Mouse (Mus musculus) gastrocnemius, postnatal 10 days (tissue): ENCODE results near the gene Zgrf1. TPM values are rescaled to one million over a fixed set of nuclear protein-coding genes. Genes with fewer than 3 reads are reported as not detected.

Source experiments
- DNase-seq: peaks from one replicate; pipeline ENCODE4 v3.0.0; 2021; ENCODE audit warnings: mixed read lengths
- total RNA-seq, 2 experiments: library from RNA; stranded (reverse); gene quantifications; 2 replicates each; pipeline ENCODE4 v1.2.3; 2021

The Zgrf1 gene
- total RNA-seq, 2 experiments from 2014 or later = 2.4 to 3.5 TPM

DNA sequence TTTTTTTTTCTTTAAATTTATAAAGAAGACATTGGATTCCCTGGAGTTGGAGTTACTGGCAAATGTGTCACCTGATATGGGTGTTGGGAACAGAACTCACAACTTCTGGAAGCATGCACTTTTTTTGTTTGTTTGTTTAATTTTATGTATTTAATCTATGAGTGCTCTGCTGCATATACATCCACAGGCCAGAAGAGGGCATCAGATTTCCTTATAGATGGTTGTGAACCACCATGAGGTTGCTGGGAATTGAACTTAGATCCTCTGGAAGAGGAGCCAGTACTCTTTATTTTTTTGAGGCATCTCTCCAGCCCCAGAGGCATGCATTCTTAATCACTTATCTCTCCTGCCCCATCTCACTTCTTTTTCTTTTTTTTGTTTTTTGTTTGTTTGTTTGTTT, 4.9 kb downstream of the Zgrf1 start:
- DNase-seq = no peak

DNA sequence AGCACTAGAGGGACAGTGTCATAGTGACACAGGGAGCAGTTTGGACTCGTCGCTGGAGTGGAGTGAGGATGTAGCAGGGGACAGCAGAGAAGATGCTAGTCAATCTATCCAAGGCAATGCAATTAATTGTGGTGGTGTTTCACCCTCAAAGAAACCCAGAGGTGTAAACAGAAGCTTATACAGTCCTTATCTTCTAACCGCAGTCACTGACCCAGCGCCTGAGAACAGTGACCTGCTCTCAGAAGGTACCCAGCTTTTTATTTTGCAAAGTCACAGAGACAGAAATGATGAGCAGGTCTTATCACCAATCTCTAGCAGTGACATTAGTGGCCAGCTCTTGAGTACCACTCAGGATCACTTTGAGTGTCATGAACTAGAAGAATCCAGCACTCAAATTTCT, 9.7 kb downstream of the Zgrf1 start:
- DNase-seq = no peak

DNA sequence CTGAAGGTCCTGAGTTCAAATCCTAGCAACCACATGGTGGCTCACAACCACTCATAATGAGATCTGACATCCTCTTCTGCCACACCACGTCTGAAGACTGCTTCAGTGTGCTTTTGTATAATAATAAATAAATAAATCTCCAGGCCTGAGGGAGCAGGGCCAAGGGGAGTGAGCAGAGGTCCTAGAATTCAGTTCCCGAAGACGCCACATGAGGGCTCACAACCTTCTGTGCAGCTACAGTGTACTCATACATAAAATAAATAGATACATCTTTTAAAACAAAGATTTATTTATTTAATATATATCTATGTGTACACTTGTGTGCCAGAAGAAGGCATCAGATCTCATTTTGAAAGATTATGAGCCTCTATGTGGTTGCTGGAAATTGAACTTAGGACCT, 11.8 kb downstream of the Zgrf1 start:
- no peak for DNase-seq

DNA sequence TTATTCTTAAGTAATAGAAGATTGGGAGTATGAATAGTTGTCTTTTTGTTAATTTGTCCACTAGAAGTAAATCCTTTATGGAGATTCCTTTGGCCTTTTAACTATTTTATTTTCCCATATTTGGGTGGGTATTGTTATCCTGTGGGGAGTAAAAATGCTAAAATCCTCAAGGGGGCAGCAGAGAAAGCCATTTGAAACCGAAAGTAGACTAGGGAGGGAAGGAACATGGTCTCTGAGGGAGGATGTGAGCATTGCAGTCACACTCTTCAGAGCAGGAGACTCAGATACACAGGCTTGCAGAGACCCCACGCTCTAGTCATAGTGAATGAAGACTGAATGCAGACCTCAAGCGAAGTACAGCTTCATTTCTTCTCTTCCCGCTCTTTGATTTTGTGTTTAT, 19.3 kb downstream of the Zgrf1 start:
- DNase-seq = no peak

DNA sequence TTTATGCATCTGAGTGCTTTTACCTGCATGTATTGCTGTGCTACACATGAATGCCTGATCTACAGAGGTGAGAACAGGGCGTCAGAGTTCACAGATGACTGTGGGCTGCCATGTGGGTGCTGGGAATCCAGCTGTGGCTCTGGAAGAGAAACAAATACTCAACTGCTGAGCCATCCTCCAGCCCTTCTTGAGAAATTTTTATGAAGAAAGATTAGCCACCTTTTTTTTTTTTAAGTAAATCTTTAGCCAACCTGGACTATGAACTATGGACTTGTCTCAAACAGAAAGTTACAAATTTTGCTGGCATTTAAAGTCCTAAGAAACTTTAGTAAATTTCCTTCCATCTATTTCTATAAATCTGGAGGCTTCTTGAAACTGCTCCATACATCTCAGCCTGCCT, 43.8 kb downstream of the Zgrf1 start:
- no peak for DNase-seq

DNA sequence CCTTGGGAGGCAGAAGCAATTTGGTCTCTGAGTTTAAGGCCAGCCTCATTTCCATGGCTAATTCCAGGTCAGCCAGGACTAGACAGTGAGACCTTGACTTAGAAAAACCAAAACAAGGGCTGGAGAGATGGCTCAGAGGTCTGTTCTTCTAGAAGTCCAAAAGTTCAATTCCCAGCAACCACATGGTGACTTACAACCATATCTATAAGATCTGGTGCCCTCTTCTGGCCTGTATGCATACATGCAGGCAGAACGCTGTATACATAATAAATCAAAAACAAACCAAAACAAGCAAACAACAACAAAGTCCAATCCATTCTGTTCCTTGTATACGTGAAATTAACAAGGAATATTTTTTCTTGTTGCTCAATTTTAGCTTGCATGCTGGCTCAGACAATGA, 54.8 kb downstream of the Zgrf1 start:
- no peak for DNase-seq

DNA sequence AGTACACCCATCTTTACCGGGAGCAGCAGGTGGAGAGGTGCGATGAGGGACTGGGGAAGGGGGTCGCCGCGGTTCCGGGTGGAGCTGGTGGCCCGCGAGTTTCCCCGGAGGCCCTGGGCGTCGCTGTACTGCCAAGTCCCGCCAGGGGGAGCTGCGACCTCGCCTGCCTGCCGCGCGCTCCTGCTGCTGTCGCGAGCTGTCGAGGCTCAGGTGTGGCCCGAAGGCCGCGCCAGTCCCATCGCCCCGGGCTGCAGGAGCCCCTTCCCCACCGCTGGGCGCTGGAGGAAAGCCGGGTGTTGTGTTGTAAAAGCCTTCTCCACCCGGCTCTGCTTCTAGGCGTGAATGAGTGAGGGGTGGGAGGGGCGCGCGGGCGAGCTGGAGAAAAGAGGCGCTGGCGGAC, 72.0 kb downstream of the Zgrf1 start:
- peak; percentile 81 for DNase-seq

DNA sequence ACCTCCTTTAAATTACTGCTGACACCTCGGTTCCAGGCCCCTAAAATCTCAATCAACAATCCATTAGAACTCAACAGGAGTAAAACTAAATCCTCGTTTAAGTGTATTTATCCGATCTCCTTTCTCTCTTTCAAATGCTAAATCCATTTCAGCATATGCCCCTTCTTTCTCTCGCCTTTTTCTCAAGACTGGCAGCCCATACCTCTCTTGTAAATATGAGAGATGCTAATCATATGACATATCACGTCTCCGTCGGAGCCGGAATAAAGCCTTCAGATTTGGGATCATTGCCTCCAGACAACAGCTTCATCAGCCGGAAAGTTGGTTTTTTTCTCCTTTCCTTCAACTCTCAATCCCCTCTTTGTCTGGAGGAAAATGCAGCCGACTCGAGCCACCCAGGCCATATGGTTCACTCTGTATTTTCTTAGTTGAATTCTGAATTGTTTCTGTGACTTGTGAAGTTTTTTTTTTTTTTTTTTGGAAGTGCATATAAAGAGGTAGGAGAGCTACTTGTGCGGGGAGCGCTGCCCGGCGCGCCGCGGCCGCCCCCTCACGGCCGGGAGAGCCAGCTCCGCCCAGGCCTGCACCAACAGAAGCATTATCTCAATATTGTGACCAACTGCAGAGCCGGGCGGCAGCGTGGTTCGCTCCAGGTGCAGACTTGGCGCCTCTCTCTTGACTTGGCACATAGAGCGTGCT, 72.6 kb downstream of the Zgrf1 start:
- no peak for DNase-seq

DNA sequence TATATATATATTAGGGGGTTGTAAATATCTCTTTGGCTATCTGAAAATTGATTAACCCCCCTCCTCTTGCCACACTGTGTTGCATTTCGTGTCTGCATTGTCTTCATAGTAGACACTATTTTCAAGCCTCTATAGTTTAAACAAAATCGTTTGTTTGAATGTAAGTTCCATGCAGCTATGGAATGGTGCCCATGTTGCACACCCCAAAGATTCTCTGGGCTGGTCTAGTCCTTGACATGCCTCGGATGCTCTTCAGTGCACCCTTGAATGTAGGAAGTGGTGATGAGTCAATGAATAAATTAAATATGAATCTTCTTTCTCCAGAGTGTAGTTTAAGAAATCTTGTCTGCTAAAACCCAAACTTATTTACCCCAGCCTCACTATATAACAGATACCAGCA, 73.2 kb downstream of the Zgrf1 start:
- DNase-seq = no peak

DNA sequence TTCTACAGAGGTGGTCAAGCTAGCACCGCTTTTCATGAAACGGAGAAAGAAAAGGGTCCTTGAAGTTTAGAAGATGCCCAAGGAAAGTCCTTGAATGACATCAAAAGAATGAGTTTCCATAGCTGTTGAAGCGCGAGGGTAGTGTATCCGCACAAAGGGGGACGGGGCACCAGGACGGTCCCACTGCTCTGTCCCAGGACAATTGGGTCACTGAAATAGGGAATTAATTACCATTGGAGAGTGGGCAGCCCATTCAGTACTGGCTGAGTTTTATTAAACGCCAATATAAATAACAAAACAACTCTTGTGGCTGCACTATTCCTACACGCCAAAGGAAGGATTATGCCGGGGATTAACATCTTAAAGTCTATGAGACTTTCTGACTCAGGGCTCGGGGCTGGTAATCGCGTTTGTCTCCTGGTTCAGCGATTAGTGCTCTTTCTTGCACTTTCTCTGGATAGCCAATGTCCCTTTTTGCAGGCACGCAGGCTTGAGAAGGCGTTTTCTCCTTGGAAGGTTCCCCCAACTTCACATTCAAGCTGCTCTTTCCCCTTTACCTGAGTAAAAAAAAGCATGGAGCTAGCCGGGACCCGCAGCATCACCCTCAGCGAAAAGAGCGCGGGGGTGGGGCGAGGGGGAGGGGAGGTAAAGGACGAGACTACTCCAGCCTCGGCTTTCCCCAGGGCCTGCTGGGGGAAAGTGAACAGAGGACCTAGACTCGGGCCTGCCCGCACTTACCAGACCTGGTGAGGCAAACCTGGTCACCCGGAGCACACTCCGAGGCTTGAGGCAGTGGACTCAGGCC, 74.1 kb downstream of the Zgrf1 start:
- no peak for DNase-seq

DNA sequence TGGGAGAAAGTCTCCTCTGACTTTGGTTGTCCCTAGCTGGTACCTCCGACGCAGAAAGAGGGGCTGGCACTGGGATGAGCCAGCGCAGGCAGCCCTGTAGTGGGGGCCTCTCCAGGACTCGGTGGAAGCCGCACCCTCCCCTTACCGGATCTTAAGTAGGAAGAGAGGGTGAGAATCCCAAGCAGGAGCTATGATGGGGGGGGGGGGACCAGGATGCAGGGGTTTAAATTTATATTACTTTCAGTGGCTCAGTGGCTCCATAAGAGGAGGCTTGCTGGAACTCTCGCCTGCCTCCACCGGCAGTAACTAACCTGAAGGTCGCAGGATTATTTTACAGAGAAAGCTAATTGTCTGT, 74.6 kb downstream of the Zgrf1 start:
- DNase-seq = no peak

DNA sequence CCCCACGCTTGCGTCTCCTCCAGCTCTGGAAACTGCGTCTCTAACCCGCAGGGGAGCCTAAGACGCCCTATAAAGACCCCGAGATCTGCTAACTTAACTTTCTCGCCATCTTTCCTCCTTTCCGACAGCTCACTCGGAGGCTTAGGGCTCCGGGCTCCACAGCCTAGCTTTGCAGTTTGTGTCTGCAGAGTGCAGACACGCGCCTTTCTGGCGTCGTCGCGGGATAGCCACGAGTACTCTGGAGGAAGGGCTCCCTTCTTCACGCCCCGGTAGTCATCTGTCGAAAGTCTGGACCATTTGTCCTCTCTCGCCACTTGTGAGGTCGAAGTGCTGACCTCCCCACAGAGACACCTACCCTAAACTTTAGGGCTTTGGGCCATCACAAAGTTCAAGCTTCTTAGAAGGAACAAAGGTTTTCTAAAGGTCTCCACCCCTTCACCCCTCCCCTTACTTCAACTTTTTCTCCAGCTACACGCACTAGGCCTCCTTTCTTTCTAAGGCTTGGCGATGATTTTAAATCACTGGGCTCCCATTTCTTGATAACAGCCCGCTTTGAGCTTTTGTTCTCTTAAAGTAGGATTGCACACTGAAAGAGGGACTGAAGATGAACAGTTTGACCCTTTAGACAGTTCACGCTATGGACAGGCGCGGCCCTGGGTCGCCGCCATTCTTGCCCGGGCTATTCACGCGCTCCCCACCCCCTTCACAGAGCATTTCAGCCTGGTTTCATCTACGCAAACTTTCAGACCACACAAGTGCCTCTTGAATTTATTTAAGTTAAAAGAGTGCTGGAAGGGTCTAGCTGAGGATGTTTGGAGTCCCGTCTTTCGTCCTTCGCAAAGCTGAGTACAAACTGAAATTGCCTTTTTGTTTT, 75.3 kb downstream of the Zgrf1 start:
- no peak for DNase-seq

DNA sequence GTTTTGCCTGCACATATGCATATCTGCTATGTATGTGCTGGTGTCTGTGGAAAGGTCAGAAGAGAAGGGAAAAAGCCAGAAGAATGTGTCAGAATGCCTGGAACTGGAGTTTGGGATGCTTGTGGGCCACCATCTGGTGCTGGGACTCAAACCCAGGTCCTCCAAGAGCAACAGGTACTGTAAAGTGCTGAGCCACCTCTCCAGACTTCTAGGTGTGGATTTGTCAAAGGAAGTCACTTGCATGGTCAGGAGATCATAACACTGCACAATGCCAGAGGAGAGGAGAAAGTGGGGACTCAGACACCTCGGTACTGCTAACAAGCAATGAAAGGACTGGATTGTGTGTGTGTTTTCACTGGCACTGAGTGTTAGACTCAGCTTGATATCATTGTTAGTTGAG, 76.9 kb downstream of the Zgrf1 start:
- DNase-seq = no peak

DNA sequence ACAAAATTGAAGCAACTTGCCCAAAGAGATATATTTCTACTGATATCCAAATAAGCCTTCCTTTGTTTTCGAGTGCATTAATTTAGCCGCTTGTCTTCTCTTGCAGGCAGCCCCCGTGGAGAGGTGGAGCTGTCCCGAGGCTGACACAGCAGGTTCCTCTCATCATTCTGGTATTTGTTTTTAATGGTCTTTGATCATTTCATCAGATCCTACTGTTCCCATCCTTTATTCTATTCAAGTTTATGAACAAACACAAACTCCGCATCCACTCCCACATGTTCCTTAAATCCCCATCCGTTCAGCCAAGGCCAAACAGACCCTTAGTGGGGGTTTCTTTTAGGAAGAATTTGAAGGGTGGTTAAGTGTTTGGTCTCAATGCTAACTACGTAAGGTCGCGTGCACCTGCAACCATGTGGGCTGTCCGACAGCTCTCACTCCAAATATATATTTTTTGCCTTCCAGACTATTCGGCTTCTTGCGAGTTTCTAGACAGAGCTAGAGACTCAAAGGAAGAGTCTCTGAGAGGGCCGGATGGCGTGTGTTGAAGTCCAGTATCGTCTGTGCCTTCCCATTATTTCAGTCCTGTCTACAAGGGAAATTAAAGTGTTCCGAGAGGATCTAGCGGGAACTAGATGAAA, 77.6 kb downstream of the Zgrf1 start:
- DNase-seq = no peak

DNA sequence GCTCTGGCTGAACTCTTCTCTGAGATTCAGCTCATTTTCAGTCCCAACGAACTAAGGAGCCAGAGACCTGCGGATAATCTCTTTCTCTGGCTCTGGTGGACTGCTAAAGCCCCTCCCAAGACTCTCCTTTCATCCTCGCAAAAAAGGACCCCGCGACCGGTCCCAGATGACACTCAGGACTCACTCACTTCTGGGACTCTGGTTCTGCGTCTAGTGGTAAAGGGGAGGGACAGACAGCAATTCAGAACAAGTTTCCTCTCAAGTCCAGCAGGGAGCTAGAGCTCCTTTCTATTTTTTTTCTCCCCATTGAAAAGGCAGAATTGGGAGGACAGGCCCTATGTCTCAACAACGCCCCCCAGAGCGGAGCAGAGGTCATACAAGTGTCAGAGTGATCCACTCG, 78.3 kb downstream of the Zgrf1 start:
- DNase-seq = no peak

DNA sequence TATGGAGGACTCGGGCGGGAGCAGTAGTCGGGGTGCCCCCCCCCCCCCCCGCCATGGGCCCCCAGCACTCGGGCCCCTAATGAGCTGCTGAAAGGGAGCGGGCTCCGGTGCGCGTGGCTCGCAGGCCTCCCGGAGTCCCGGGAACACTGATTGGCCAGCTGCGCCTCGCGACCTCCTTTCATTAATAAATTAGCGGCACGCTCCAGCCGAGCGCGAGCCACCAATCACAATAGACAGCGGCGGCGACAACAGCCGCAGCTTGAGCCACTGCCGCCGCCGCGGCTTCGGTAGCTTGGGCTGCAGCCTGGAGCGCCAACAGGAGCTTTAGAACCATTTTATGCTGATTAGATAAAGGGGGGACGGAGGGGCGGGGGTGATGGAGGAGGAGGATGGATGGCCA, 79.2 kb downstream of the Zgrf1 start:
- no peak for DNase-seq

DNA sequence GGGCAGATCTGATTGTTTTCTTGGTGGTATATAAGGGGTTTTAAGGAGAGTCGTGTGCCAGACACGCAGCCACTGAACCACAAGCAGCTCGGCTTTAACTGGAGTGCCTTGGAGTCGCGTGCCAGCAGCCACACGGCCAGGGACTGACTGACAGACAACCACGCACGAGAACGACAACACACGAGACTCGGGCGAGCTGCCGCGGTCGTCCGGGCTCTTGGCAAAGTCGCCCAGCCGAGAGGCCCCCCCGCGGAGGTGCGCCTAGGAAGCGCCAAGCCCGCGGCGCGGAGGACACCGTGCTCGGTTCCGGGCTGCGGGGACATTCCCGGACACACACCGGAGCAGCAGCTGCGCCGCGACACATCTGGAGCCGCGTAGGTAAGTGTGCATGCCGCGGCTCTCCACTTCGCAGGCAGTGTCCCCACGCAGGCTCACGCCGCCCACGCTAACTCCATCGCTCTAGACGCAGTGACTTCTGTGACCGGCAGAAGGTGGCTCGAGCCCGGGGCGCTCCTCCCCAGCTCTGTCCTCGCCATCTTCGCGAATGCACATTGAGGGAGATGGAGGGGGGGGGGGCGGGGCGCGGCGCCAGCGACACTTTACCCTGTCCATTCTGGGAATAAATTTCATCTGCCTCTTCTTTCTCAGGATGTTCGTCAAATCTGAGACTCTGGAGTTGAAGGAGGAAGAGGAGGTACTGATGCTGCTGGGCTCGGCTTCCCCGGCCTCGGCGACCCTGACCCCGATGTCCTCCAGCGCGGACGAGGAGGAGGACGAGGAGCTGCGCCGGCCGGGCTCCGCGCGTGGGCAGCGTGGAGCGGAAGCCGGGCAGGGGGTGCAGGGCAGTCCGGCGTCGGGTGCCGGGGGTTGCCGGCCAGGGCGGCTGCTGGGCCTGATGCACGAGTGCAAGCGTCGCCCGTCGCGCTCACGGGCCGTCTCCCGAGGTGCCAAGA, 80.1 kb downstream of the Zgrf1 start, which contains the start of gene Neurog2:
Gene Neurog2, plus strand, starts transcription at position 56 of the 953 bp plus-strand sequence.
- DNase-seq = peak; percentile 26

DNA sequence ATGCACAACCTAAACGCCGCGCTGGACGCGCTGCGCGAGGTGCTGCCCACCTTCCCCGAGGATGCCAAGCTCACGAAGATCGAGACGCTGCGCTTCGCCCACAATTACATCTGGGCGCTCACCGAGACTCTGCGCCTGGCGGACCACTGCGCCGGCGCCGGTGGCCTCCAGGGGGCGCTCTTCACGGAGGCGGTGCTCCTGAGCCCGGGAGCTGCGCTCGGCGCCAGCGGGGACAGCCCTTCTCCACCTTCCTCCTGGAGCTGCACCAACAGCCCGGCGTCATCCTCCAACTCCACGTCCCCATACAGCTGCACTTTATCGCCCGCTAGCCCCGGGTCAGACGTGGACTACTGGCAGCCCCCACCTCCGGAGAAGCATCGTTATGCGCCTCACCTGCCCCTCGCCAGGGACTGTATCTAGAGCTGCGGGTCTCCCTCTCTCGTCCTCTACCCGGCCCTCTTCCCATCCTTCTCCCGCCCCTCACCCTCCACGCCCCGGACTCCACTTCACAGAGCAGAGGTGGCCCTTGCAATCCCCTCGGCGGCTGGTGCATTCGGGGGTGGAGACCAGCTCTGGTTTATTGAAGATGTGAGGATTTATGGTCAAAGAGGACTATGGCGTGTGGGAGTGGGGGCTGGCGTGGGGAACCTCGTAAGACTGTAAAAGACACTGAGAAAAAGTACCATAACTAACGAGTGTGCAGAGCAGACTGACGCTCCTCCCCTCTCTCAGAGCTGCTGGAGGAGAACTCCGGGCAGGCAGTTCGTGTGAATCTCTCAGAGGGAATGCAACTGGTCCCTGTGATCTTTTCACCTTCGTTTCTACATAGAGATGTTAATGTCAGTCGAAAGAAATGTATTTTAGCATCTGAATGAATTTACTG, 81.1 kb downstream of the Zgrf1 start:
- peak; percentile 82 for DNase-seq

DNA sequence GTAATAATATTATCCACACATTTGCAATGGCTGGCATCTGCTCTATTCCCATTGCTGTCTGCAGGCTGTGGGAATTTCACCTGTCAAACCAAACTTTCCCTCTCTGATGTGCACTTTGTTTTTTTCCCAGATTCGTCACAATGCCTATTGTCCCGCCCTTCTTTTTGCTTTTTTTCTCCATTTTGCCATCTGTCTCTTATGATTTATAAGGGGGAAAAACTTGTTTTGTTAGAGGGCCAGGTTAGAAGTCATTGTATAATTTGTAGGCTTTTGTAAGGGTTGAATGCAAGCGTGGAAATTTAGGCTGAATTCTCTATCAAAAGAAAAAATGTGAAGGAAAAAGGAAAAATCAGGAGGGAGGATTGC, 81.7 kb downstream of the Zgrf1 start:
- no peak for DNase-seq
